Mouse (Mus musculus) G1E (cell line): Measurements from ENCODE around the gene Cacng3. TPM values are rescaled to one million over a fixed set of nuclear protein-coding genes. Genes with fewer than 3 reads are reported as not detected.

Experiments
- ATAC-seq: 2 replicates; pipeline ENCODE4 v1.8.0; 2016; ENCODE audit warnings: mild to moderate bottlenecking; ENCODE audit not compliant: insufficient number of reproducible peaks, poor library complexity, low FRiP score, severe bottlenecking; ENCODE audit errors: extremely low read depth
- DNase-seq: peaks from one replicate; pipeline ENCODE4 v3.0.0; 2012; ENCODE audit warnings: low spot score
- H3K27me3 ChIP-seq: 2 replicates; pipeline ENCODE4 v1.6.1; 2012; ENCODE audit warnings: mild to moderate bottlenecking, low read length, inconsistent platforms; ENCODE audit not compliant: insufficient read depth
- H3K36me3 ChIP-seq: replicated peaks from 2 replicates; pipeline ENCODE3; 2012; ENCODE audit warnings: mild to moderate bottlenecking, inconsistent platforms
- H3K4me1 ChIP-seq: 2 replicates; pipeline ENCODE4 v1.6.1; 2012; ENCODE audit warnings: low read depth, low read length, inconsistent platforms, mixed read lengths; ENCODE audit not compliant: insufficient read depth
- H3K4me3 ChIP-seq: 2 replicates; pipeline ENCODE4 v1.5.1; 2012; ENCODE audit warnings: low read depth, mild to moderate bottlenecking, inconsistent platforms, low read length, moderate library complexity, mixed read lengths
- H3K9me3 ChIP-seq: replicated peaks from 2 replicates; pipeline ENCODE4 v1.6.1; 2012; ENCODE audit warnings: inconsistent platforms
- CTCF ChIP-seq: IDR thresholded peaks from 2 replicates; pipeline ENCODE4 v1.5.1; 2012; ENCODE audit warnings: low read depth, low read length, inconsistent platforms, mixed read lengths
- GATA1 ChIP-seq: IDR thresholded peaks from 2 replicates; pipeline ENCODE4 v1.6.1; 2012; ENCODE audit warnings: borderline replicate concordance, low read length, inconsistent platforms, mixed read lengths
- GATA2 ChIP-seq: IDR thresholded peaks from 2 replicates; pipeline ENCODE4 v1.6.1; 2012; ENCODE audit warnings: low read depth, low read length, inconsistent platforms, borderline replicate concordance
- POLR2AphosphoS5 ChIP-seq: IDR thresholded peaks from 2 replicates; pipeline ENCODE4 v1.6.1; 2012; ENCODE audit warnings: low read depth, low read length, inconsistent platforms; ENCODE audit not compliant: insufficient replicate concordance
- TAL1 ChIP-seq: conservative IDR thresholded peaks from 2 replicates; pipeline ENCODE4 v1.6.1; 2012; ENCODE audit warnings: low read depth, low read length, inconsistent platforms, mixed read lengths
- polyA plus RNA-seq: library from polyadenylated mRNA; stranded (reverse); fragments of >175 nt; gene quantifications from 2 replicates; pipeline ENCODE4 v1.2.3, GENCODE M21; 2012
- total RNA-seq, 2 experiments: library from RNA; stranded (forward) in 1 of 2; stranded (reverse) in 1 of 2; fragments of 200-1000 nt in 1 of 2; fragments of >200 nt in 1 of 2; fragmentation: Nextera tagmentation in 1 of 2; gene quantifications; 2 replicates each; pipeline ENCODE4 v1.2.3; 2014 to 2017

Cacng3 gene
- total and polyA plus RNA-seq, 3 experiments = 0.05 TPM; not detected in 2

GRCm38 (mm10) chr7:122728186-122728585 lies 57.9 kb downstream of the Cacng3 start:
- ATAC-seq = no peak

DNA sequence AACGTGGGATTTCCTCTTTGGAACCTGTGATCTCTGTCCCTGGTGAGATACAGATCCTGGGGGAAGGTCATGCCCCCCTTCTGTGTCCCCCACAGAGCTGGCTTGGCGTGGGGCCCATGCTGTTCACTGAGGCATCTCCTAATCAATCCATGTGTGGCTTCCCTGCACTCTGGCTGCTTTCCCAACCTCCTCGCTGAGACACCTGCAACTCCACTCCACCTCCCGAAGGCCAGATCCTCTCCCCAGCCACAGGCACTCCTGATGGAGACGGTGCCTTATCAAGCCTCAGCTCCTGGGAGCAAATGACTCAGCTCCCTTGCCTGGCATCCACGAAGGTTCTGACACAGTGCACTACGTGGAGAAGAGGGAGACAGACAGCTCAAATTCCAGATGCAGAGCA lies 58.6 kb downstream of the Cacng3 start:
- peaks cover 65% of the 10 kb centered on the region for H3K9me3 ChIP-seq
- H3K36me3 ChIP-seq = no peaks in the 10 kb centered on the region
- no peak overlapping the region for H3K4me3 ChIP-seq
- H3K27me3 ChIP-seq = no peaks in the 10 kb centered on the region
- H3K4me1 ChIP-seq = no peaks in the 10 kb centered on the region
- DNase-seq (no peak), ATAC-seq (no peak)
- TF ChIP-seq POLR2AphosphoS5 (no peak), TAL1 (no peak), GATA1 (no peak), CTCF (no peak), GATA2 (no peak)

More at GRCm38 (mm10) chr7:122728186-122728585, 57.9 kb downstream of the Cacng3 start:
- TF ChIP-seq GATA2 = no peak
- no peak for TF ChIP-seq POLR2AphosphoS5
- no peak for TF ChIP-seq TAL1
- TF ChIP-seq GATA1 = no peak
- no peak for TF ChIP-seq CTCF
- no peaks in the 10 kb centered on the region for H3K36me3 ChIP-seq
- H3K27me3 ChIP-seq = no peaks in the 10 kb centered on the region
- no peak for DNase-seq
- H3K4me3 ChIP-seq = no peak overlapping the region
- H3K9me3 ChIP-seq = peaks cover 66% of the 10 kb centered on the region
- no peaks in the 10 kb centered on the region for H3K4me1 ChIP-seq

GRCm38 (mm10) chr7:122735323-122735722 lies 65.0 kb downstream of the Cacng3 start:
- H3K4me1 ChIP-seq = no peaks in the 10 kb centered on the region
- H3K4me3 ChIP-seq = no peak overlapping the region
- TF ChIP-seq GATA1 (no peak), POLR2AphosphoS5 (no peak), GATA2 (no peak), TAL1 (no peak), CTCF (no peak)
- H3K27me3 ChIP-seq = no peaks in the 10 kb centered on the region
- ATAC-seq (no peak), DNase-seq (no peak)
- peaks cover 69% of the 10 kb centered on the region for H3K9me3 ChIP-seq
- H3K36me3 ChIP-seq = no peaks in the 10 kb centered on the region

DNA sequence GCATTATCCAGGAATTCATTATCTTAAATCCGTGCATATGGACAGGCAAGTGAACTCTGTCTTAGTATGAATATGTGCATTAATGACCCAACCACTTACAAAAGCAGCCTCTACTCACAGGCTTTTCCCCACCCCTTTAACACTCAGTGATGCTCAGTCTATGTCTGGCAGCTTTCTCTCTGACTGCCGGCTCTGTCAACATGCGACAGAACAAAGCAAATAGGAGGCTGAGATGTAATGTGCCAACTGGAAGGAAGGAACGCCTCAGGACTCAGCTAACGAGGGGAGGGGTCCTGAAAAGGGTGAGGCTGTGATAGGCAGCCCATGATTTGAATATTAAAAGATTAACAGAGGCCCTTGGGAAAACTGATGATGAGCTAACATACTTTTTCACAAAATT lies 68.2 kb downstream of the Cacng3 start:
- DNase-seq = no peak
- Histone ChIP-seq H3K9me3 (peaks cover 61% of the 10 kb centered on the region), H3K4me3 (no peak overlapping the region), H3K4me1 (no peaks in the 10 kb centered on the region), H3K36me3 (no peaks in the 10 kb centered on the region), H3K27me3 (no peaks in the 10 kb centered on the region)
- ATAC-seq = no peak
- TF ChIP-seq TAL1 (no peak), GATA1 (no peak), GATA2 (no peak), POLR2AphosphoS5 (no peak), CTCF (no peak)

- H3K9me3 ChIP-seq = peaks cover 60% of the 10 kb centered on the region
- no peak overlapping the region for H3K4me3 ChIP-seq
- H3K27me3 ChIP-seq = no peaks in the 10 kb centered on the region
- H3K4me1 ChIP-seq = no peaks in the 10 kb centered on the region
- H3K36me3 ChIP-seq = no peaks in the 10 kb centered on the region
- TF ChIP-seq POLR2AphosphoS5 (no peak), TAL1 (no peak), GATA1 (no peak), CTCF (no peak), GATA2 (no peak)
- no peak for ATAC-seq
- no peak for DNase-seq
These were observed 70.4 kb downstream of the Cacng3 start for GRCm38 (mm10) chr7:122740663-122741062.

DNA sequence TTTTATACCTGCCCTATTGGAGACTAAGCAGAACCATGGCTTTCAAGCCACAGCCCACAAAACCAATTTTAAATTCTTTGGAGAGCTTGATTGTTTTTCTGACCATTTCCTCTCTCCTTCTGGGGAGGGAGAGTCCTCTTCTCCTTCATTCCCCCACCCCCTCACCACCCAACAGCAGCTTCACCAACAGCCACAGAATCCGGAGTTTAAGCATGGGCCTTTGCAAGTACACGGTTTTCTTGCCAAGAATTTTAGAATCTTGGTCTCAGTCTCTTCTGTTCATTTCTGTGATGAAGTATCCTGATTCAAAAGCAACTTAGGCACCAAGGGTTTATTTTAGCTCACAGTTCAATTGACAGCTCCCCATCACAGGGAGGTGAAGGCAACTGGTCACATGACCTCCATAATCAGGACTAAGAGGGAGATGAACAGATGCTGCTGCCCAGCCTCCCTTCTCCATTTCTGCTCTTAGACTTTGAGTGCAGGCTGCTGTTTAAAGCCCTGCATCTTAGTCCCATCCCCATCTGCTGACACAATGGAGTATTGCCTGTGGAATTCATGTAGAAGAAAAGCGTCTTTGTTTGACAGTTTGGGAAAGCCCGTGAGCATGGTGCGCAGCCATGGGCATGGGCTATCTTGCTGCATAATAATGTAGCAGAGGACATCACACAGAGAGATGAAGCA lies 85.8 kb downstream of the Cacng3 start:
- no peak for TF ChIP-seq GATA2
- TF ChIP-seq POLR2AphosphoS5 = no peak
- TF ChIP-seq GATA1 = no peak
- TF ChIP-seq TAL1 = no peak
- no peak for TF ChIP-seq CTCF
- Histone ChIP-seq H3K4me3 (no peak overlapping the region), H3K4me1 (no peaks in the 10 kb centered on the region), H3K27me3 (no peaks in the 10 kb centered on the region), H3K36me3 (no peaks in the 10 kb centered on the region), H3K9me3 (peaks cover 63% of the 10 kb centered on the region)
- DNase-seq (no peak), ATAC-seq (no peak)
